Mouse (Mus musculus) heart, adult 2 months (tissue): ENCODE measurements at regions not wholly inside any gene's neighbourhood (a gene's known extent, or its start where the extent isn't known, plus 50 kb on each side); places are given as distances from the start of the nearest gene placed in this dataset.

Experiments
- DNase-seq, 2 experiments: peaks; one replicate each; pipeline ENCODE4 v3.0.0; 2021
- H3K27ac ChIP-seq: fragments of 200-600 bp; 2 replicates; pipeline ENCODE4 v1.8.1; 2022
- H3K27me3 ChIP-seq: fragments of 200-500 bp; 2 replicates; pipeline ENCODE4 v1.6.1; 2012; ENCODE audit warnings: mild to moderate bottlenecking, low read length, inconsistent platforms, mixed read lengths; ENCODE audit not compliant: control insufficient read depth, insufficient read depth
- H3K36me3 ChIP-seq: fragments of 200-500 bp; 2 replicates; pipeline ENCODE4 v1.6.1; 2012; ENCODE audit warnings: low read length, inconsistent platforms; ENCODE audit not compliant: control insufficient read depth, insufficient read depth
- H3K4me1 ChIP-seq: fragments of 200-500 bp; 2 replicates; pipeline ENCODE4 v1.6.1; 2011; ENCODE audit warnings: low read length; ENCODE audit not compliant: control insufficient read depth, insufficient read depth
- H3K4me3 ChIP-seq: fragments of 200-600 bp; 2 replicates; pipeline ENCODE4 v1.8.1; 2022
- H3K79me2 ChIP-seq: fragments of 200-500 bp; replicated peaks from 2 replicates; pipeline ENCODE4 v1.6.1; 2012; ENCODE audit warnings: mild to moderate bottlenecking, inconsistent platforms, low read length, moderate library complexity, mixed read lengths; ENCODE audit not compliant: control insufficient read depth, insufficient read depth
- H3K9ac ChIP-seq: fragments of 200-500 bp; 2 replicates; pipeline ENCODE4 v1.6.1; 2012; ENCODE audit warnings: low read depth, mild to moderate bottlenecking, control low read depth, inconsistent platforms, low read length, mixed read lengths
- CTCF ChIP-seq: fragments of 200-600 bp; IDR thresholded peaks from 2 replicates; pipeline ENCODE4 v1.8.1; 2022; ENCODE audit warnings: antibody characterized with exemption, mild to moderate bottlenecking, moderate library complexity
- EP300 ChIP-seq: fragments of 200-500 bp; IDR thresholded peaks from 2 replicates; pipeline ENCODE4 v1.6.1; 2011; ENCODE audit warnings: low read depth, low read length, control low read depth; ENCODE audit not compliant: insufficient read depth
- POLR2A ChIP-seq: fragments of 200-500 bp; IDR thresholded peaks from 2 replicates; pipeline ENCODE4 v1.6.1; 2011; ENCODE audit warnings: mild to moderate bottlenecking, low read depth, low read length, control low read depth; ENCODE audit not compliant: insufficient read depth
- WGBS: fragments of 180-500 bp; shearing (Covaris S2); methylation state at CpG from one replicate; pipeline ENCODE4 v1.1.7; 2018; 5-methylcytosine and 5-hydroxymethylcytosine counted together
- intact Hi-C: fragments of 180-260 bp; cut with DNase I; formaldehyde crosslinking; loops from one replicate; pipeline ENCODE4 v1.15.1; 2025

GRCm38 (mm10) chr12:112309781-112310180 lies 163.8 kb downstream of the Kif26a start:
- no peaks in the 10 kb centered on the region for H3K4me1 ChIP-seq
- no peaks in the 10 kb centered on the region for H3K36me3 ChIP-seq
- H3K79me2 ChIP-seq = no peaks in the 10 kb centered on the region
- intact Hi-C loops = loop anchor here (2.0 kb wide), 1 partner anchor 165 kb away; no protein-coding TSS in a partner anchor
- WGBS = 92% methylated on average over 10 of the region's 10 CpGs
- TF ChIP-seq POLR2A (no peak), CTCF (peak; percentile 62)
- no peaks in the 10 kb centered on the region for H3K27me3 ChIP-seq
- H3K9ac ChIP-seq = no peak overlapping the region
- DNase-seq = peak in 1 of 2 experiments; percentile 35
- no peak overlapping the region for H3K27ac ChIP-seq
- H3K4me3 ChIP-seq = no peak overlapping the region

- 90% methylated on average over 10 of the region's 10 CpGs for WGBS
- H3K79me2 ChIP-seq = no peaks in the 10 kb centered on the region
- no peaks in the 10 kb centered on the region for H3K4me1 ChIP-seq
- H3K9ac ChIP-seq = no peak overlapping the region
- no peak overlapping the region for H3K27ac ChIP-seq
- DNase-seq = no peak
- no peak overlapping the region for H3K4me3 ChIP-seq
- no peaks in the 10 kb centered on the region for H3K27me3 ChIP-seq
- intact Hi-C loops = no loop called here
- H3K36me3 ChIP-seq = no peaks in the 10 kb centered on the region
- TF ChIP-seq EP300 (no peak), CTCF (no peak), POLR2A (no peak)
These were observed 164.7 kb downstream of the Kif26a start for GRCm38 (mm10) chr12:112310661-112311060.

GRCm38 (mm10) chr12:112314781-112315180 lies 168.8 kb downstream of the Kif26a start:
- 93% methylated on average over 5 of the region's 5 CpGs for WGBS
- no peaks in the 10 kb centered on the region for H3K36me3 ChIP-seq
- no peak for DNase-seq

GRCm38 (mm10) chr12:112317191-112317590 lies 171.2 kb downstream of the Kif26a start:
- intact Hi-C loops = no loop called here
- TF ChIP-seq POLR2A = no peak
- no peak for TF ChIP-seq CTCF
- TF ChIP-seq EP300 = no peak
- Histone ChIP-seq H3K27ac (no peak overlapping the region), H3K79me2 (no peaks in the 10 kb centered on the region), H3K4me3 (no peak overlapping the region), H3K36me3 (no peaks in the 10 kb centered on the region), H3K27me3 (no peaks in the 10 kb centered on the region), H3K4me1 (no peaks in the 10 kb centered on the region), H3K9ac (no peak overlapping the region)
- DNase-seq = no peak
- WGBS = 88% methylated on average over 9 of the region's 9 CpGs

More at GRCm38 (mm10) chr12:112314781-112315180, 168.8 kb downstream of the Kif26a start:
- TF ChIP-seq CTCF (no peak), POLR2A (no peak), EP300 (no peak)
- H3K9ac ChIP-seq = no peak overlapping the region
- intact Hi-C loops = no loop called here
- H3K27me3 ChIP-seq = no peaks in the 10 kb centered on the region
- H3K4me3 ChIP-seq = no peak overlapping the region
- H3K27ac ChIP-seq = no peak overlapping the region
- no peaks in the 10 kb centered on the region for H3K79me2 ChIP-seq
- no peaks in the 10 kb centered on the region for H3K4me1 ChIP-seq

GRCm38 (mm10) chr12:112318461-112318860 lies 170.8 kb upstream of the A530016L24Rik start:
- TF ChIP-seq EP300 (no peak), CTCF (no peak)
- no peak for DNase-seq

GRCm38 (mm10) chr12:112322196-112322595 lies 167.1 kb upstream of the A530016L24Rik start:
- TF ChIP-seq EP300 = no peak
- no peak for TF ChIP-seq CTCF
- TF ChIP-seq POLR2A = no peak
- 44% methylated on average over 2 of the region's 2 CpGs for WGBS
- H3K27me3 ChIP-seq = no peaks in the 10 kb centered on the region
- intact Hi-C loops = no loop called here
- H3K4me1 ChIP-seq = no peaks in the 10 kb centered on the region
- H3K79me2 ChIP-seq = no peaks in the 10 kb centered on the region
- H3K27ac ChIP-seq = no peak overlapping the region
- no peak overlapping the region for H3K4me3 ChIP-seq
- DNase-seq = no peak
- no peaks in the 10 kb centered on the region for H3K36me3 ChIP-seq
- H3K9ac ChIP-seq = no peak overlapping the region

More at GRCm38 (mm10) chr12:112318461-112318860, 170.8 kb upstream of the A530016L24Rik start:
- 82% methylated on average over 5 of the region's 5 CpGs for WGBS
- H3K9ac ChIP-seq = no peak overlapping the region
- H3K27me3 ChIP-seq = no peaks in the 10 kb centered on the region
- intact Hi-C loops = no loop called here
- no peak overlapping the region for H3K27ac ChIP-seq
- H3K36me3 ChIP-seq = no peaks in the 10 kb centered on the region
- H3K4me3 ChIP-seq = no peak overlapping the region
- H3K79me2 ChIP-seq = no peaks in the 10 kb centered on the region
- no peaks in the 10 kb centered on the region for H3K4me1 ChIP-seq

- Histone ChIP-seq H3K79me2 (no peaks in the 10 kb centered on the region), H3K27ac (no peak overlapping the region), H3K4me1 (peaks cover 16% of the 10 kb centered on the region), H3K36me3 (no peaks in the 10 kb centered on the region), H3K4me3 (no peak overlapping the region), H3K9ac (no peak overlapping the region), H3K27me3 (no peaks in the 10 kb centered on the region)
- intact Hi-C loops = no loop called here
- 70% methylated on average over 8 of the region's 8 CpGs for WGBS
- no peak for TF ChIP-seq EP300
- TF ChIP-seq POLR2A = no peak
- TF ChIP-seq CTCF = no peak
- no peak for DNase-seq
These were observed 161.8 kb upstream of the A530016L24Rik start for GRCm38 (mm10) chr12:112327411-112327810.
